Mouse (Mus musculus): Measurements from ENCODE around the gene Rnaseh2b.

Rnaseh2b gene

DNA sequence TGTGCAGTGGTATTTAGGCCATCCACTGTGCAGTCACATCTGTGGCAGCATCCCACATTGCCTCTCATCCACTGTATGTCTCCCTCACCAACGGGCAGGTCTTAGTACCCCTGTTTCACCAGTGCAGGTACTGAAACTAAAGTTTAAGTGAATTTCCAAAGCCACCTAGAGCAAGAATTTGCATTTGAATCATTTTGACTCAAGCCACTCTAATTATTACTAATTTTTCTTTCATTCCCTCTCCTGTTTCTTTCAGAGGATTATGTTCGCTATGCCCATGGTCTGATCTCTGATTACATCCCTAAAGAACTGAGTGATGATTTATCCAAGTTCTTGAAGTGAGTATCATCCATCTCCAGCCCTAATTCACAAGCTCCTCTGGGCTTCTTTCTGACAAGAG lies 71.4 kb downstream of the Rnaseh2b start:
- DNase-seq, result no peak

DNA sequence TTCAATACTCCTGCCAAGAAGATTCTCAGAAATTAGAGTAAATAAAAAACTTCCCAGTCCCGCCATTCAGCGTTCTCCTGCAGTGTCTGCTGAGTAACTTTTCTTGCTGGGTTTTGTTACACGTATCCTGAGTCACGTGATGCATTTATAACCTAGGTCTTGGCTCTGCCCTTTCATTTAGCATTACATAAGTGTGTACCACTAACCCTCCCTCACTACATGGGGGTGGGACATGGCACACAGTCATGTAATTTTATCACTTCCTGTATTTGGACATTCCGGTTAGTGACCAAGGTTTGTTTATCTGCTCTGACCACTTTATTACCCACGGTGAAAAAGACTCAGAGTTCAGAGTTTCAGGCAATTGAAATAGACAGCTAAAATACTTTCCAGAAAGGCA lies 78.4 kb downstream of the Rnaseh2b start:
- DNase-seq, result no peak

DNA sequence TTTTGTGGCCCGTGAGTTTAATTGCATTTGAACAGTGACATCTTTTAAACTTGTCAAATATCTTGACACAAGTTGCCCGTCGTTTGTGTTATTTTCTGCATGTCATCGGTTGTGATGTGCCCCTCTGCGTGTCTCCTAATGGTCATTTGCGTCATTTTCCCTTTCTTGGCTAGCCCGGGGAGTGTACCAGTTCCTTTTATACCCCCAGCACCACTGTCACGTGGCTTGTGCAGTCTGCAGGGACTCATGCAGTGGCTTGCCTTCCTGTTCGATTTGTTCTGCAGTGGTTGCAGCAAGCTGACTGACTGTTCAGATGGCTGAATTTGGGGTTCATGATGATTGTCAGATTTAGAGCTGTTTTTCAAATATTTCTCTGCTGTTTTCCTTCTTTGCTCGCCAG lies 81.6 kb downstream of the Rnaseh2b start:
- DNase-seq, result no peak

DNA sequence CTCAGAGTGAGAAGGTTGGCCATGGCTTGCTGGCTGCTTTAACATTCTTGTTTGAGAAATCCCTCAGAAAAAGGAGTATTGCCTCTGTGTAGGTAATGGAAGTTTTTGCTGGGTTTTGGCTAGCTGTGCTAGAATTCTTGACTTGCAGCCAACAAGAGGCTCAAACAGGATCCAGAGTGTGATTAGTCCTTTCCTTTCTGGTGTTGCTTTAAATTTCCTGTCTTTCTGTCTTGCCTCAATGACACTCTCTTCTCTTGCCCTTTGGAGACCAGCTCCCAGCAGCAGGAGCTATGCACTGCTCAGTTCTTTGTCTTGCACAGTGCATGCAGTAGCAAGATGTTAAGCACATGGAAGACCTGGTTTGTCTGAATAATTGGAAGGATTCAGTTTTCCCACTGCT lies 83.3 kb downstream of the Rnaseh2b start:
- peak in 1 of 2 experiments; percentile 21 for DNase-seq

DNA sequence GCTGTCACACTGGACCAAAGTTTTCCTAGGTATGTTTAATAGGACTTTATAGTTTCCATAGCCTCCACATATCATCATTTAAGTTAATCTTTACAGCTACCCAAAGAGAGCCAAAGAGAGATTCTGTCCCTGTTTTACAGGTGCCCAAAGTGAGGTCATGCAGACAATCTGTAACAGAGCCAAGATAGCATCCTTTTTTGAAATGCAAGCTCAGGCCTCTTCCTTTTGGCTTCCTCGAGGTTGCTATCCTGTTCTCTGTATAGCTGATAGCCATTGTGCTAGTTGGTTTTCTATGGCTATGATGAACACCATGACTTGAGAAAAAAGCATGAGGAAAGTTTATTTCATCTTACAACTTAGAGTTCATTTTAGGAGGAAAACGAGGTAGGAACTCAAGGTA lies 83.7 kb downstream of the Rnaseh2b start:
- no peak for DNase-seq

DNA sequence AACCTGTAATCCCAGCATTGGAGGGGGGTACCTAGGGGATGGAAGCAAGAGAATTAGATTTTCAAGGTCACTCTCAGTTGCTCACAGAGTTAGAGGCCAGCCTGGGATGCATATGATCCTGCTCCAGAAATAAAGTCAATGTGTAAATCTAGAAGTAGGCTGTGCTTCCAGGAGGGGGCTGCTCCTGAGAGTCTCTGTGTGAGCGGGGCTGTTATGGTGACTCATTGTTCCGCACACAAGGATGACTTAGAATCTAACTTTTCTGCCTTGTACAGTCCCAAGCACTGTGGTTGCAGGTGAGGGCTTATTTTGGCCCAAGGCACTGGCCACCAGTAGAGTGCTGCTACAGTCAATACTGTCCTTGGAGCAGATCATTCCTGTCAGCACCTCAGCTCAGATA lies 87.0 kb downstream of the Rnaseh2b start:
- DNase-seq, result no peak

DNA sequence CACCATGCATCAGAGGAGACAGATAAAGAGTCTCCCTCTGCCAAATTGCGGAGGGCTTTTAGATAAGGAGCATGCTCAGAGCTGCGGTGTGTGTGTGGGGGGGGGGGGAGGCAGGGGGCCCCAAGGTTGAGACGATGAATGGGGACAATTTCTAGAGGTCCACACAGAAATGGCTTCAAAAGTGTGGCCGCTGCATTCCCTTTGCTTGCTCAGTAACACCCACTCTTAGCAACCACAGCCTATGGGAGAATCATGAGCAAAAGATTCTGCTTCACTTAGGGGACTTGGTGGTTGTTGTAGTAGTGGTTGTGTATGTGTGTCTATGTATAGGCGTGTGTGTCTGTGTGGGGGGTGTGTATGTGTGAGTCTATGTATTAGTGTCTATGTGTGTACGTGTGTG lies 88.2 kb downstream of the Rnaseh2b start:
- no peak for DNase-seq

DNA sequence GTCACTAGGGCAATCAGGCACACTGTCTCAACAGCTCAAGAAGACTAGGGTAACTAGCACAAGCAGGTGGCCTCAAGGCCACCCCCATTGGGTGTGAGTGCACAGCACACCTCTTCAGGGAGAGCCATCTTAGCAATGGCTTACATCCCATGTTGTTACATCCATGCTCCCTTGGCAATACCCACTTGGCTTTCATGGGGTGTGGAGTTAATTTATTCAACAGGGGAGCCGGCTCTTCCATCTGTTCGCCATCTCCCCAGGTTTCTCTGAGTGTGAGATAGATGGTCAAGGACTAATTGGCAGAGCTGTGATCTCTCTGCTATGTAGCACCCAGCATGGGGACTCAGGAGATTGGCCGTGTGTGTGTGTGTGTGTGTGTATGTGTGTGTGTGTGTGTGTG lies 90.7 kb downstream of the Rnaseh2b start:
- DNase-seq, result no peak

DNA sequence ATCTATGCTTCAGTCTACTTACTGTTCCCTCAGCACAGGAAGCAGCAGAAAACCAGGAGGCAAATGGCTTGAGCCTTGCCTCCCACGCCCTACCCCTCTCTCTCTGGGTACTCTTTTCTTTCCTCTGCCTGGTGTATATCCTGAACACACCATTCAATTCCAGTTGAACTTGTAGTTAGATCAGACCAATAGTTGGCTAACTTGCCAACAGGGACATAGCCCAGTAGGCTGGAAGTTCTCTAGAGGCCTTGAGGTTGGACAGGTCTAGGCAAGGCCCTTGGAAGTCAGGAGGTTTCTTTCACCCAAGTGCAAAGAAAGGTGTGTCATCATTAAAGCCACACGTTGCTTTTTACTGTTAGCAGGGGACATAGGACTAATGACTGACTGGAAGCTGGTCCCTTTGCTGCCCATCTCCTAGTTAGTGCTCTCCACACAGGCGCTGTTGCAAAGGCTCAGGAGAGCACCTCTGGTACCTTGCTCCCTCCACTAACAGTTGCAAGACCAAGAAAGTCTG lies 91.5 kb downstream of the Rnaseh2b start:
- DNase-seq, result no peak

DNA sequence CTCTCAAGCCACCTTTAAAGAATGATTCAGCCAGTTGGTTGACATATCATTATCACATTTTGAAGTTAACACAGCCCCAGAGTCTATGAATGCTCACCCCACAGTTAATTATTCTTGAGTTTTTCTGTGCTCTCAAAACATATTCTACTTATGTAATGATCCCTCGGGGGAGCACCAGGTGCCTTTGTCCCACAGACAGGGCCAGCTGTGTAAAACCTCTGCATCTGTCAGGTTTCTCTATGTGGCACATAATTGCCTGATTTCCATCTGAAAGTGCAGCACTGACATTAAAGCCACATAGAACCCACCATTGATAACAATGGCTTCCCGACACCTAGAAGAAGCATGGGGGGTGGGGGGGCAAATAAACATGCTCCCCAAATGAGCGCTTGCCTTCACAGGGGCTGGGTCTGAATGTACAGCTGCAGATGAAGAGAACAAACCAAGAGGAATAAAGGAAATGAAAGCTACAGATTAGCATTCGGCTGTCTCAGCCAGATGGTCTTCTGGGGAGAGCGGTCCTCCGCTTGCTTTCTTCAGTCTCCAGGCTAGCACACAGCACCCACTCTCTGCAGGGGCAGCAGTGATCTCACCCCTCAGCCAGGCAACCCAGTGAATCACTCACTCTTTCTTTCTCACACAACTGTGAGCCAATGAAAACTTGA lies 96.8 kb downstream of the Rnaseh2b start:
- peak; percentile 14 to 17 for DNase-seq

DNA sequence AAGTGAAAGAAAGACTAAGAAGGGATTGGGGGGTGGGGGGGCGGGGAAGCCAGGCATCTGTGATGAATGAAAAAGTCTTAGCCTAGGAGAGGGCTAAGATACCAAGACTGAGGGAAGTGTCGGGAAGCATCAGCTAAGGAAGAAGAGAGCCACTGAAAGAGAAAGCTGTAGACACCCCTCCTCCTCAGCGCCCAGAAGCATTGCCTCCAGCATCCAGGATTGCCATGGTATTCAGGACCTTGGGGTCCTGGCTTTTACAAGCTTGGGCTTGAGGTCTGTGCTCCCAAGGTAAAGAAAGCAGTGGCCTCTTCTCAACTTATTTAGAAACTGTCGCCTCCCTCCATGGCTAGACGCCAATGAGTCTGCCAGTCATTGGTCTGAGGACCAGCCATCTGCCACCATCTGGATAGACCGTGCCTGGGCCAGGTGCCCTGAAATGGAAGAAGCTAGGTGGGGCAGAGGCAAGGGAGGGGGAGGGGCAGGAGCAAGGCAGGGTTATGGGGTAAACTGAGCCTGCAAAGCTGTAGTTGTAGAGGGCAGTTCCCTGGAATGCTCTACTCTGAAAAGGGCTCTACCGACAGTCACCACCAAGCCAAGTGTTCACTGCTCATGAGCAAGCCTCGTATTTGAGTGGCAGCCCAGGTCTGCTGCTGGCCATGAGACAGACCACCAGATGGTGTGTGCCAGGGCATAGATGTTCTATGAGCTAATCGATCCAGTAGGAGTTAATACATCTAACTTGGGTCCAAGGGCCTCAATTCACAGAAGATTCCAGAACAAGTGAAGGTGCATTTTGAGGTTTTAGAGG lies 97.5 kb downstream of the Rnaseh2b start:
- peak; percentile 83 to 86 for DNase-seq

DNA sequence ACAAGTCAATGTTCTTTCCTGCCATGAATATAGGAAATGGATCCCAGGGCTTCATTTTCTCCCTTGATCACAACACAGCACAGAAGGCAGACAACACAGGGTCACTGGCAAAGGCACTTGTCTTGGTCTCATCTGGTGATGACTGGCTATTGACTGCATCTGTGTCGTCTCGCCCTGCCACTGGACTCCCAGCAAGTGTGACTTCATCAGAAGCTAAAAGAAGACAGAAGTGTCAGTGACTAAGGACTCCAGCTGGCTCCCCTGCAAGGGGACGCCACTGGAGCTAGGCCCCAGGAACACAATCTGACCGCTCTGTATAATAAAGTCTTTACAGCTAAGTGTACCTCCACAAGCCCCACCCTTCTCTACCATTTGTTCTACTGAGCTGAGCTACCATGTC lies 100.4 kb downstream of the Rnaseh2b start:
- no peak for DNase-seq

DNA sequence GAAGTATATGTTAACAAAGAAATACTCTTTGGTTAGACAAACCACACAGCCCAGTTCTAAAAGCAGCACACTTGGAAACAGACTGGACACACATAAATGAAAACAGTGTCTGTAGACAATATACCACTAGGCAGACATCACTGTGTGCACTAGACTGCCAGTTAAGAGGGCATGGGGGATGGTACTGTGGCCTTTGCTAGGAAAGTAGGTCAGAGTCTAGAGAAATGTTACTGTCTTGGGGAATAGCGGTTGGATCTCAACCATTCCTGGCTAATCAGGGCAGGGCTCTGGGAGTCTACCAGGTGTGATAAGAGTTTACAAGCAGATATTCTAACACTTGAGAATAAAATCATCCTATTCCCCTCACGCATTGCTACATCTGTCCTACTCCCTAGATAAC lies 103.0 kb downstream of the Rnaseh2b start:
- DNase-seq, result no peak

DNA sequence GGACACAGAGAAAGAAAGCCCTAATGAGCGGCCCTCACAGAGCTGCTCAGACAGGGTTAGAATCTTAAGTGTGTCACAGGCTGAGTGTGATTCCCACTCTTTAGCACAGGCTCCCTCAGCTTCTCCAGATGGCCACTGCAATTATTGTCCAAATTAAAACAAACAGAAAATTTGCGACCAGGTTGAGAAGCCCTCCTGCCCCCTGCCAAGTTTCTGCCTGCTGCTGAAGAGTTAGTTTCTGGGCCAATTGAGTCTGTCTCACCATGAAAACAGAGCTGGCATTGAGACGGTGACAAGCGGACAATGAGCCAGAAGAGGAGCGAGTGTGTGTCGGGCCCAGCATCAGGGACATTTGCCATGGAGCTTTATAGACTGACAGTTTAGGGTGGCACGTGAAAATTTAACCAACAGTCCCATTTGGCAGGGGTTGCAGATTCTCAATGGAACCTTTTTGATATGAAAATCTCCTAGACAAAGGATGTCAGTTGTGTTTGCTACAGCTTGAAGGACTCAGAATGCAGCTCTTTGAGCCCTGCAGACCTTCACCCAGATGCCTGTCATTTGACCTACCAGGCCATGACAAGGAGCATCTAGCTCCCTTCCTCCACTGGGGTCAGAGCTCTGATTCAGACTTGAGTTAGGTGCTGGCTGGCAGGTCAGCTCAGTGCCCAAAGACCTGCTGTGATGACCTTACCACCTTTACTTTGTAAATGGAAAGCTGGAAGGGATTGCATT lies 123.8 kb downstream of the Rnaseh2b start:
- DNase-seq, result peak; percentile 27

DNA sequence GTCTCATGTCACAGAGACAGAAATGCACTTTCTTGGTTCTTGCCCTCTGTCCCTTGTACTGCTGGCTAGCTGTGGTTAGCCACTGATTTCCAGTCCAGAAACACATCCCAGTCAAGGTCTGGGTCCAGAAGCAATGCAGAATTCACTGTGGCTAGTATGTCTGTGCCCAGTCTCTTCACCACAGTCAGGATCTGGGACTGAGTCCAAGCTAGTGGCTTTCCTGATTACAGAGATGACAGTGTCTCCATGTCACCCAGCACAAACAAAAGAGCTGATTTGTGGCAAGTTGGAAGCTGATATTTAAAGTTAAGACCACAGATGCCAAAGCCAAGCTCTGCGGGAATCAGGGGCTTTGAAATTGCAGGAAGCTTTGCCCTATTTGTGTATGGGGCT lies 124.3 kb downstream of the Rnaseh2b start:
- DNase-seq, result peak; percentile 32 to 43

DNA sequence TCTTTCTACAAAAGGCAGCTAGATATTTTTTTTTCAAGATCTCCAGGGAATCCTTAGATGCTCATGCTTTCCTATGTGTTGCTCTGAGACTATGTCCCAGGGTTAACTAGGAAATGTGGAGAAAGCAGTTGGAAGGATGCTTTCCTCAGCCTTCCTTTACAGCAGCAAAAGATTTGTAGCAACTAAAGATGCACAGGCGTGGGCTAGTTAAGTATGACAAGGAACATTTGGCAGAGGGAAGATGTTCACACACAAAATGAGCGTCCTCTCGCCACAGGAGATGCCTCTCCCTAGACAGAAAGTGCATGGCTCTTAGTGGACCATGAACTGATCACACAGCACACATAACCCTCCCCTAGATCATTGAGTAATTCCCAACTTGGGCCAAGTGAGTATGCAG lies 125.1 kb downstream of the Rnaseh2b start:
- DNase-seq, result no peak

DNA sequence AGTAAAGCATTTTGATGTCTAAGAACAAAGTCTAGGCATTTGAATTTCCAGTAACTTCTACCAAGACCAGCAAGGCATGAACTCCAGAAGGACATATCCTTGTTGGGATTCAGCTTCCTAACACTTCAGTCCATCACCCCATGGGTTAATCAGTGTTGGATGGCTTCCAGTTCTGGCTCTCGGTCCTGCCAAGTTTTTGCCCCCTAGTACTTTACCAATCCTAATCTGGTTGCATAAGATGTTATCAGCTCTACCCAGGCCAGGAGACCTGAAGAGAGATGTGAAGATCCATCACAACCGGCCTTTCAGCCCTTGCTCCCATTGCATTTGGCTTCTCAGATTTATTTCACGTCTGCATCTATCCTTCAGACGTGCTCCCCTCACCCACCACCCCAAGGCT lies 129.9 kb downstream of the Rnaseh2b start:
- DNase-seq, result no peak
